18 mouse cellular contexts compared by ENCODE assay signal in genomic region chr3:139665047-139665446, GRCm38 (mm10).
"Had no signal": no experiment of that assay in that cellular context is flagged by ENCODE, and none has a peak within 500 bp of the region (broad histone marks: within the 10 kb centered on the region; RNA-seq: fewer than 3 reads in every experiment).

No protein-coding gene starts in this region.

- H3K4me1 ChIP-seq: limb, embryonic 13.5 days; liver, embryonic 12.5 days; liver, embryonic 15.5 days; lung, embryonic 15.5 days; midbrain, embryonic 10.5 days; midbrain, embryonic 13.5 days had no signal

- H3K9me3 ChIP-seq: limb, embryonic 10.5 days; limb, embryonic 13.5 days; liver, embryonic 12.5 days; liver, embryonic 15.5 days; lung, embryonic 15.5 days; midbrain, embryonic 10.5 days; midbrain, embryonic 13.5 days had no signal

- H3K27ac ChIP-seq: kidney, postnatal 0 days; layer of hippocampus, adult 2 months; limb, embryonic 10.5 days; limb, embryonic 13.5 days; liver, embryonic 12.5 days; liver, embryonic 15.5 days; lung, embryonic 15.5 days; midbrain, embryonic 10.5 days; midbrain, embryonic 13.5 days had no signal

- H3K27me3 ChIP-seq: liver, embryonic 12.5 days; liver, embryonic 15.5 days; lung, embryonic 15.5 days; midbrain, embryonic 13.5 days had no signal

- H3K36me3 ChIP-seq: limb, embryonic 10.5 days; limb, embryonic 13.5 days; liver, embryonic 12.5 days; liver, embryonic 15.5 days; lung, embryonic 15.5 days; midbrain, embryonic 10.5 days; midbrain, embryonic 13.5 days had no signal

- ATAC-seq: liver, embryonic 12.5 days; midbrain, embryonic 13.5 days; midbrain, embryonic 16.5 days had no signal

- H3K4me3 ChIP-seq: layer of hippocampus, adult 2 months; limb, embryonic 10.5 days; limb, embryonic 13.5 days; liver, embryonic 12.5 days; liver, embryonic 15.5 days; lung, embryonic 15.5 days; midbrain, embryonic 10.5 days; midbrain, embryonic 13.5 days had no signal

- DNase-seq: kidney, postnatal 25 days; layer of hippocampus, adult 9-11 months; liver; lung, adult 18-20 months; lung, postnatal 10 days; lung, postnatal 36 days; thymus, adult 18-20 months; thymus, postnatal 4 days had no signal

- H3K9ac ChIP-seq: limb, embryonic 13.5 days; liver, embryonic 12.5 days; liver, embryonic 15.5 days; lung, embryonic 15.5 days; midbrain, embryonic 13.5 days had no signal
